Mouse (Mus musculus) kidney, embryonic 14.5 days (tissue): ENCODE data around the gene Olfr917. TPM values are rescaled to one million over a fixed set of nuclear protein-coding genes. Genes with fewer than 3 reads are reported as not detected.

Experiments
- ATAC-seq: fragments of 200-750 bp; cut with Nextera tagmentation; 2 replicates; pipeline ENCODE4 v1.8.0; 2017; ENCODE audit warnings: moderate number of reproducible peaks, mild to moderate bottlenecking, moderate TSS enrichment, moderate library complexity; ENCODE audit not compliant: low FRiP score, low TSS enrichment
- H3K27ac ChIP-seq: fragments of 300-500 bp; sonication (generic); 2 replicates; pipeline ENCODE4 v1.5.1; 2014; ENCODE audit warnings: low read depth, mild to moderate bottlenecking, low read length, moderate library complexity, mixed read lengths
- H3K27me3 ChIP-seq: fragments of 300-500 bp; sonication (generic); 2 replicates; pipeline ENCODE4 v1.6.1; 2014; ENCODE audit warnings: mild to moderate bottlenecking, low read length; ENCODE audit not compliant: control insufficient read depth, insufficient read depth
- H3K36me3 ChIP-seq: fragments of 300-500 bp; sonication (generic); 2 replicates; pipeline ENCODE4 v1.6.1; 2014; ENCODE audit warnings: low read length, mixed read lengths; ENCODE audit not compliant: control insufficient read depth, insufficient read depth
- H3K4me1 ChIP-seq: fragments of 300-500 bp; sonication (generic); 2 replicates; pipeline ENCODE4 v1.6.1; 2014; ENCODE audit warnings: low read length, mixed read lengths; ENCODE audit not compliant: control insufficient read depth, insufficient read depth
- H3K4me2 ChIP-seq: fragments of 300-500 bp; sonication (generic); replicated peaks from 2 replicates; pipeline ENCODE4 v1.6.1; 2014; ENCODE audit warnings: low read depth, mild to moderate bottlenecking, low read length
- H3K4me3 ChIP-seq: fragments of 300-500 bp; sonication (generic); 2 replicates; pipeline ENCODE4 v1.5.1; 2014; ENCODE audit warnings: mild to moderate bottlenecking, low read length
- H3K9ac ChIP-seq: fragments of 300-500 bp; sonication (generic); 2 replicates; pipeline ENCODE4 v1.6.1; 2014; ENCODE audit warnings: low read depth, mild to moderate bottlenecking, low read length, moderate library complexity
- H3K9me3 ChIP-seq: fragments of 300-500 bp; sonication (generic); 2 replicates; pipeline ENCODE4 v1.6.1; 2016; ENCODE audit warnings: low read length; ENCODE audit not compliant: control insufficient read depth
- WGBS: fragments of 180-500 bp; shearing (Covaris S2); extraction: QIAGEN DNeasy Blood & Tissue Kit; methylation state at CpG from one replicate; pipeline ENCODE4 v1.1.7; 2014; 5-methylcytosine and 5-hydroxymethylcytosine counted together
- polyA plus RNA-seq: library from polyadenylated mRNA; unstranded; fragments of >200 nt; fragmentation: Nextera tagmentation; extraction: Ambion mirVana; gene quantifications from 2 replicates; pipeline ENCODE4 v1.2.1, GENCODE M21; 2014

Gene Olfr917
- polyA plus RNA-seq, result not detected in 2 replicates

DNA sequence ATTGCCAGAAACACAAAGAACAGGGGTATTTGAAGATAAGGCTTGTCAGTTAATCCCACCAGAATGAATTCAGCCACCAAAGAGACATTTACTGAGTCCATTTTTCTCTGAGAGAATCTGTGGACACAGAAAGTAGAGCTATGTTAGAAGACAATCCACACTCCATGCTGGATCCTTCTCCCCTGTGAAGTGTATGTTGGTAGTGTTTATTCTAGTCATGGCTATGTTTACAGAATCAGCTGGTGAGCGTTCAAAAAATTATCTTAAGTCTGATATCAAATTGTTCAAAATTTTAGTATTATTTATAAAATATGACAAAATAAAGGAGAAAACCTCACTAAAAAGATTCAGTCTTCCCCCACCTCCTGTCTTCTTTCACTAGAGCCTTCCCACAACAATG, at the start of gene Olfr917:
Gene Olfr917, minus strand, starts transcription at position 101 of the 400 bp plus-strand sequence.
- no peak for ATAC-seq
- Histone ChIP-seq H3K9me3 (no peaks in the 10 kb centered on the region), H3K4me2 (no peak within 1 kb of the TSS), H3K4me3 (no peak within 1 kb of the TSS), H3K36me3 (no peaks in the 10 kb centered on the region), H3K4me1 (no peaks in the 10 kb centered on the region), H3K27ac (no peak within 1 kb of the TSS), H3K27me3 (no peaks in the 10 kb centered on the region), H3K9ac (no peak within 1 kb of the TSS)
- 88% methylated on average over 1 of the region's 1 CpGs for WGBS

DNA sequence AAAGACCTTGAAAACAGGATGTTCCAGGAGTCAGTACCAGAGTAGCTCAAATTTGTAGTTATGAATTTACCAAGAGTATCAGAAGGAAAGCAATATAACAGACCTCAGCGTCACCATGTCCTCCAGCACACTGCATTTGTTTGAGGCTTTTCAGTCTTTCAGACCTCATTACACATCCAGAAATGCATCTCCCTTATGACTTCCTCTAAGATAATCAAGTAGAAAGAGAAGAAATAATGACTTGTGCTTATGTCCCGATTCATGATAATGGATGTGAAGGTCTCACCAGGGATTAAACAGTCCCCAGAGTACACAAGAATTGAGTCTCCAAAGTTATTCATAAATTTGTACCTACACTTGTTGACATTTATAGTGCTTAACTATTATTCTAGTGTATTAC, 8.9 kb upstream of the Olfr917 start, which contains the start of gene Olfr918:
Gene Olfr918, minus strand, starts transcription at position 101 of the 400 bp plus-strand sequence.
- 83% methylated on average over 2 of the region's 2 CpGs for WGBS
- ATAC-seq, result no peak
- Histone ChIP-seq H3K27ac (no peak within 1 kb of the TSS), H3K4me1 (no peaks in the 10 kb centered on the region), H3K36me3 (no peaks in the 10 kb centered on the region), H3K9ac (no peak within 1 kb of the TSS), H3K4me2 (no peak within 1 kb of the TSS), H3K9me3 (no peaks in the 10 kb centered on the region), H3K27me3 (no peaks in the 10 kb centered on the region), H3K4me3 (no peak within 1 kb of the TSS)

DNA sequence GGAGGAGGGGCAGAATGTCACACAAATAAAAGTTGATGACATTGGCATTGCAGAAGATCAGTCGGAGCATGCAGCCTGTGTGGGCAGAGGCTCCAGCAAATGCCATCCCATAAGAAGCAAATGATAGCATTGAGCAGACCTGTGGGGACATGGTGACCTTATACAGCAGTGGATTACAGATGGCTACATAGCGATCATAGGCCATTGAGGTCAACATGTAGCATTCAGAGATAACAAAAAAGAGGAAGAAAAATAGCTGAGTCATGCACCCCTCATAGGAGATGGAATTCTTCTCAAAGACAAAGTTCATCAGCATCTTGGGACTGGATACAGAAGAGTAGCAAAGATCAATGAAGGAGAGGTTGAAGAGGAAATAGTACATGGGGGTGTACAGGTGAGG, 7.2 kb upstream of the Olfr917 start:
- Histone ChIP-seq H3K4me3 (no peak overlapping the region), H3K9me3 (no peaks in the 10 kb centered on the region), H3K27me3 (no peaks in the 10 kb centered on the region), H3K4me2 (no peak overlapping the region), H3K4me1 (no peaks in the 10 kb centered on the region), H3K27ac (no peak overlapping the region), H3K9ac (no peak overlapping the region), H3K36me3 (no peaks in the 10 kb centered on the region)
- no peak for ATAC-seq
- 86% methylated on average over 2 of the region's 2 CpGs for WGBS

DNA sequence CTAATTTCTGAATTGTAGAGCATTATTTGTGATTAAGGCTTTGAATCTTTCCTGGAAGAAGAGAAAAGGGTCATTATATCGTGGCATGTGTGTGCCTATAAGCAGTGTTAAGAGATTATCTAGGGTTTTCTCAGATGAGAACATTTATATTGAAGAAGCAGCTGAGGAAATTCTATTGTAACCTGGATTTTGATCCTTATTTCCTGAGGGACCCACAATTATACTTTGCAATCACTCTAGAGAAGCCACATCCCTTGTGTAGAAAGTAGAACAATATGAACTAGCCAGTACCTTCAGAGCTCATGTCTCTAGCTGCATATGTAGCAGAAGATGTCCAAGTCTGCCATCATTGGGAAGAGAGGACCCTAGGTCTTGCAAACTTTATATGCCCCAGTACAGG, 5.9 kb downstream of the Olfr917 start, which contains the start of gene Olfr916:
Gene Olfr916, minus strand, starts transcription at position 101 of the 400 bp plus-strand sequence.
- no peaks in the 10 kb centered on the region for H3K4me1 ChIP-seq
- H3K27me3 ChIP-seq, result no peaks in the 10 kb centered on the region
- H3K9me3 ChIP-seq, result no peaks in the 10 kb centered on the region
- H3K4me3 ChIP-seq, result no peak within 1 kb of the TSS
- no peaks in the 10 kb centered on the region for H3K36me3 ChIP-seq
- ATAC-seq, result no peak
- H3K27ac ChIP-seq, result no peak within 1 kb of the TSS
- 71% methylated on average over 1 of the region's 1 CpGs for WGBS
- H3K4me2 ChIP-seq, result no peak within 1 kb of the TSS
- H3K9ac ChIP-seq, result no peak within 1 kb of the TSS

DNA sequence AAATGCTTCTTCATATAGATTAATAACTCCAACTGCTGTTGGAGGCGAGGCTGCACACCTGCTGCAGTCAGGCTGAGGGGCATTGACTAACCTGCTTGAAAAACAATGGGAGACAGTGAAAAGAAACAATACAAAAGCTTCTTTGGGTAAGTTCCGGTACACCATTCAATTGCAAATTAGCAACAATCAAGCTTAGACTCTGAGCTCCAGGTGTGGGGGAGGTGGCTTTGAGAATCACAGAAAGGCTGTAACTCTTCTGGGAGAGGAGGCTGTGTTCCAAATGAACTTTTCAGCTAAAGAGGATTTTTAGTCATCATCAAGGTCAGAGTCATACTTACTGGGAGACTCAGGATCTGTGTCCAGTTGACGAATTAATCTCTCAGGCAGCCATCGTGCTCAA, 33.2 kb downstream of the Olfr917 start:
- Histone ChIP-seq H3K27ac (no peak overlapping the region), H3K27me3 (no peaks in the 10 kb centered on the region), H3K36me3 (no peaks in the 10 kb centered on the region), H3K9ac (no peak overlapping the region), H3K4me2 (no peak overlapping the region), H3K4me3 (no peak overlapping the region), H3K9me3 (no peaks in the 10 kb centered on the region), H3K4me1 (no peaks in the 10 kb centered on the region)
- 87% methylated on average over 4 of the region's 4 CpGs for WGBS
- no peak for ATAC-seq

Other genes starting within 250 kb of the Olfr917 start
- not detected in 2 replicates for gene Olfr901, start 236.4 kb downstream of the Olfr917 start, polyA plus RNA-seq
- not detected in 2 replicates for gene Olfr902, start 218.2 kb downstream of the Olfr917 start, polyA plus RNA-seq
- gene Olfr904, start 202.7 kb downstream of the Olfr917 start, polyA plus RNA-seq, result not detected in 2 replicates
- not detected in 2 replicates for gene Olfr905, start 194.7 kb downstream of the Olfr917 start, polyA plus RNA-seq
- not detected in 2 replicates for gene Olfr906, start 178.8 kb downstream of the Olfr917 start, polyA plus RNA-seq
- gene Olfr907, start 170.0 kb downstream of the Olfr917 start, polyA plus RNA-seq, result not detected in 2 replicates
- gene Olfr911-ps1, start 144.3 kb downstream of the Olfr917 start, polyA plus RNA-seq, result not detected in 2 replicates
- gene Olfr910, start 128.0 kb downstream of the Olfr917 start, polyA plus RNA-seq, result not detected in 2 replicates
- gene Olfr912, start 85.7 kb downstream of the Olfr917 start, polyA plus RNA-seq, result not detected in 2 replicates
- not detected in 2 replicates for gene Olfr913, start 73.1 kb downstream of the Olfr917 start, polyA plus RNA-seq
- gene Olfr914, start 60.7 kb downstream of the Olfr917 start, polyA plus RNA-seq, result not detected in 2 replicates
- not detected in 2 replicates for gene Olfr916, start 6.0 kb downstream of the Olfr917 start, polyA plus RNA-seq
- not detected in 2 replicates for gene Olfr918, start 8.8 kb upstream of the Olfr917 start, polyA plus RNA-seq
- gene Olfr919, start 37.8 kb upstream of the Olfr917 start, polyA plus RNA-seq, result not detected in 2 replicates
- gene Vwa5a, start 52.4 kb upstream of the Olfr917 start, polyA plus RNA-seq, result 11.5 and 19.9 TPM in 2 replicates
- 0.05 TPM in 1 of 2 replicates, not detected in the other for gene Olfr920, start 86.5 kb upstream of the Olfr917 start, polyA plus RNA-seq
- gene Olfr921, start 107.2 kb upstream of the Olfr917 start, polyA plus RNA-seq, result not detected in 2 replicates
- gene Olfr922, start 148.8 kb upstream of the Olfr917 start, polyA plus RNA-seq, result not detected in 2 replicates
- gene Olfr923, start 160.7 kb upstream of the Olfr917 start, polyA plus RNA-seq, result not detected in 2 replicates
- gene Olfr924, start 178.6 kb upstream of the Olfr917 start, polyA plus RNA-seq, result not detected in 2 replicates
- gene Olfr26, start 189.2 kb upstream of the Olfr917 start, polyA plus RNA-seq, result not detected in 2 replicates
- not detected in 2 replicates for gene Olfr926, start 211.3 kb upstream of the Olfr917 start, polyA plus RNA-seq